Mouse (Mus musculus) heart, adult 11 months (tissue): ENCODE measurements around the gene Scaf11.
A peak's percentile ranks its signal among the peaks of the same experiment; 100 is the strongest.

Source experiments
- DNase-seq: peaks from one replicate; pipeline ENCODE4 v3.0.0; 2022

Scaf11 gene

DNA sequence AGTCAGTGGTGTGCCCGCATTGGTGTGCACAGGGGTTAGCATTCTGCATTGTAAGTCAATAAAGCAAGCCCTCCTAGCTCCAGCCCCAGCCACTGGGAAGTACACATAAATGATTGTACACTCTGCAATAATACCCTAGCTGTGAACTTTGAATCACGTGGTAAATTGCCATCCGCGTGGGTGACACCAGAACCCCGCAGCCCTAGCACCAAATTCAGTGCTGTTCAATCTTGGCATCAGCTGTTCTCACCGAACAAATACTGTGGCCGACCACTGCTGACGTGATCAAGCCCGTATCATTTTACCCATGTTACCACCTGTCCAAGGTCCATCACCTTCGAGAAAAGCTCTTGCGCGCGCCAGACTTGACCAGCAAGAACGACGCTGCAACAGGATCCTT lies 3.2 kb upstream of the Scaf11 start:
- DNase-seq: peak; percentile 83

DNA sequence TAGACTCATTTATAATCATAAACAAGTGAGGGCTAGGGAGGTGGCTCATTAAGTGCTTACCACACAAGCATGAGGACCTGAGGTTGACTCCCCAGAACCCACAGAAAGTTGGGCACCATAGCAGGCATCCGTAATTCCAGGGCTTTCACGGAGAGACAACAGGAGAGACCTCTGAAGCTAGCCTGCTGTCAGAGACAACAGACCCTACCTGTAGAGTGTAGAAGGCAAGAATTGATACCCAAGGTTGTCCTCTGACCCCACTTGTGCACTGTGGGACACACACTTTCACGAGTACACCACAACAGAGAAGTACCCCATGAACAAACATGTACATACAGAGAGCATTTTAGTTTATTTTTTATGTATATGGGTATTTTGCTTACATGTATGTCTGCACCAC lies 2.0 kb upstream of the Scaf11 start:
- peak; percentile 87 for DNase-seq

DNA sequence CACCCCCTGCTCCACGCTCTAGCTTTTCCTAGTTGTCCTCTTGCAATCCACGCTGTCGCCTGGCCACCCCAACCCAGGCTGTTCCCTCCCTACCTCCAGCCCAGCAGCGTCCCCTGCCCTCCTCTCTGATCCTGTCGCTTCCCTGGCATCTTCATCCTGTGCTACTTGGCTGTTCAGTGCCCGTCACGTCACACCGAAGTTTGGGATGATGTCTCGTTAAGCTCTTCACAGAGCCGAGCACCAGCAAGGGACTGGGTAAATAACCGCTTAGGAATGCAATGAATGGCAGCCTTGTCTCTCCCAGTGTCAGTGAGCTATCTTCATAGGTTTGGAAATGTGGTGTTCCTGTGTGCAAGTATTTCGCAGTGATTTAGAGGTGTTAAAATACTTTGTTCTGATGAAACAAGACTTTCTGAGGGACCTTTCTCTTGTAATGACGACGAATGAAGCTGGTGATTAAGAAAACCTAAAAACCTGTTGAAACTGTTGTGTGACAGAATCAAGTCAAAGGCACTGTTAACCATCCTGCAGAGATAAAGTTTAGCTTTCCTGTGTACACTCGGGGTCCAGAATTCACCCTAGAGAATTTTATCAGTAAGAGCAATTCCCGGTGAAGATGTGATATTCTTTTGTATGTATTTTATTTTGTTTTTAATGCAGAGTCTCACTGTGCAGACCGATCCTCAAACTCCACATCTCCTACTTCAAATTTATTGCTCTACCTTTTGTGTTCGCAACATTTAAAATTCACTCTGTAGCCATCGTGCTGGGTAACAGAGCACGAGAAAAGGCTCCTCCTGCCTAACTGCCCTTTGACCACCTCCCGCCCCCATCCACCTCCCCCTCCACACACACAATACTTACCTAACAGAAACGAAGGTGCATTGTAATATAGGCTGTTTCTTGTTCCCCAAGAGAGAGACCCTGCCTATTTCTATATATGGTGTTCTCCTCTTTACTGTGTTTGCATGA lies 1.2 kb upstream of the Scaf11 start:
- peak; percentile 60 for DNase-seq

DNA sequence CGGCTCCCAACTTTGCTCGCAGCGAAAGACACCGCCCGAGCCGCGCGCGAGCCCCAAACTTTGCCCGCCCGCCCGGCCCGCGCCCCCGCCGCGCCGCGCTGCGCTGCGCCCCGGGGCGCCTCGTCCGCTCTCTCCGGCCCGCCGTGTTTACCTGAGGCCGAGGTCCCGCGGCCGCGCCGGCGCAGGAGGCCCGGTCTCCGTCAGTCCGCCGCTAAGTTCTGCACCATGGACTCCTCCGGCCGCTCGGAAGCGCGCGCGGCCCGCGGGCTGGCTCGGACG lies 253 bp downstream of the Scaf11 start:
- no peak for DNase-seq

DNA sequence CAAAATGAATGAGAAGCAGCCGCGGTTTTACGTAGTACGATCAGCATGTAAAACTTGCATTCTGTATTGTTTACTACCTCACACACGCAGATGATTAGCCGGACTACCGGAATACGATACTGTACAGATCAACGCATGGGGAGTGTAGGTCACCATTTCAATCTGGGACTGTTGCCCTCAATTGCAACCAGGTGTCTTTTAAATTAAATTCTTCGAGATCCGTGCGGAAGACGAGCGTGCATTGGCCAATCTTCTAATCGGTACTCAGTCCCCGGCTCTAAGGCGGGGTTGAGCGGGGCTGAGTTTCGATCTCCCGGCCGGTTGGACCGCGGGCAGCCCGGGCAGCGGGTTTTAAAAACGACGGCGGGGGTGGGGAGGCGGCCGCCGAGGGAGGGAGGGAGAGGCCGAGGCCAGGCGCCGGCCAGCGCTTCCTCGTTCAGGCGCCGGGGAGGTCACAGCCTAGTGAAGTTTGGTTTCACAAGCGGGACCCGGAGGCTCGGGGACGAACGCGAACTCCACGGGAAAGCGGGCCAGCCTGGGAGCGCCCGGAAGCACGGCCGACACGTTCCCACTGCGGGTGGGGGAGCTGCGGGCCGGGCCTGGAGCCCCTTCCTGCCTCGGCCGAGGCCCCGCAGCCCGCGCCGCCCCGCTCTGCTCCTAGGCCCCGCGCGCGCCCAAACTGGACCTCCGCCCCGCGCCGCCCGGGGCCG lies 747 bp downstream of the Scaf11 start:
- peak; percentile 98 for DNase-seq

DNA sequence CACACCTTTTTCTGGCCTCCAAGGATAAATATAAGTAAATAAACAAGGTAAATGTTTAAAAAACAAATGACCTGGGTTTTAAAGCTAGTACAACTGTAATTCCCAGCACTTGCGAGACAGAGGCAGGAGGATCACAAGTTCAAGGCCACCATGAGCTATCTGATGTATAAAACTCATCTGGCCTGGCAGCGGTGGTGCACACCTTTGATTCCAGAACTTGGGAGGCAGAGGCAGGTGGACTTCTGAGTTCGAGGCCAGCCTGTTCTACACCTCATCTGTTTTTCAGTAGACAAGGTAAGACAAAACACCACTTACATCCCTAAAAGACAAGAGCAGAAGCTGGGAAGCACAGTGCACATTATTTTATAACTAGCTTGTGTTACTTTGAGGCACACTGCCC lies 2.4 kb downstream of the Scaf11 start:
- DNase-seq: peak; percentile 73

DNA sequence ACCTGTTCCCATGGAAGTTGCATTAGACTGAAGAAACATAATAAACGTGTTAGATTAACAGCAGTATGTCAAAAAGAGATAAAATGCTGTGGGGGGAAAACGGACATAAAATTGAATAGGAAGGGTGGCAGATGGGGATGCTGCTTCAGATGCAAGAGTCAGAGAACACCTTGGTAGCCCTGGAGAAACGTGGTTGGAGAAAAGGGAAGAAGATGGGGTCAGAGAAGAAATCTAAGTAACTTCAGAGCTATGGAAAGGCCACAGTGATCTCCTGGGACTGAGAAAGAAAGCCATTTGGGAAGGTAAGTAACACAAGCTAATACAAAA lies 3.3 kb downstream of the Scaf11 start:
- no peak for DNase-seq

DNA sequence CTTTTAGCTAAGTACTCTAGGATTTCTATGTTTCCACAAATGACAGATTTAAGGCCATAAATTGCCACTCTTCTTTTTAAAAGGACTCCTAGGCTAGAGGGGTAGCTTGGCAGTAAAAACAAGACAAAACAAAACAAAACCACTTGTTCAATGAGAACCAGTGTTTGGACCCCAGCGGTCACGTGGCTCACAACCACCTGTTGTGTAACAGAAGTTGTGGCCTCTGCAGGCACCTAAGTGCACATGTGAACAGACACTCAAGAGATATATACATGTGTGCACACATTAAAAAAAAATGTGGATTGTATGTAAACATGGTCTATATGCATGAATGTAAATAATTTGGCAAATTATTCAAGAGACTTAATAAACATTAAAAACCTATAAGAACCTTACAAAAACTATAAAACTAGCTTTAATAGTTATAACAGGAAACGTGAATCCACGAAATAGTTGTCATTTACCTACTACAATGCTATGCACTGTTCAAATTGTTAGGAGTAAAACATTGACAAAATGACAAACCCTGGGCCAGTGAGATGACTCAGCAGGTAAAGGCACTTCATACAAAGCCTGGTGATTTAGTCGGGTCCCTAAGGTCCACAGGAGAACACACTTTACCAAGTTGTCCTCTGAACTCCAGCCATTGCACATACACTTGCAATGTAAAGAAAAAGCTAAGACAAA lies 3.8 kb downstream of the Scaf11 start:
- DNase-seq: peak; percentile 74

DNA sequence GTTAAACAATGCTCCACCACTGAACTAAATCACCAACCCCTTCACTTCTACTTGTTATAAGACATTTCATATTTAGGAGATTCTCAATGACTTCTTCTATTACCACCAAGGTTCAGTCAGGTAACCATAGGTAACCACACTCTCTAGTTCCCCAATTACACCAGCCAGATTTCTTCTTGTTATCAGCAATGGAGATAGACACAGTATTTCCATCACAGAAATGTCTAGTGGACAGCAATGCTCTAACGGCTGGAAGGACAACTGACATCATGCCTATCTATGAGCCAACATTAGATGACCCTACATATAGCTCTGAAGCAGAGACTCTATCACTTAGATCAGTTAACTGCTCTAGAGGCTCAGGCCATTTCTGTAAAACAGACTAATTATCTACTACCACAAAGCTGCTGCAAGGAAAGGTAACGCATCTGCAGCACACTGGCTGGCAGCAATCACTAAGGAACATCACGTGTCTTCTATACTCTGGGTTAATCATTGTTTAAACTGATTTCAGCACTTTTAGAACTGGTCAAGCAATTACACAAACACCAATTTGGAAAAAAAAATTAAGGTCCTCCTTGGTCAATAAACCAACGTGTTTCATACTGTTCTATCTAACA lies 4.9 kb downstream of the Scaf11 start:
- peak; percentile 5 for DNase-seq

DNA sequence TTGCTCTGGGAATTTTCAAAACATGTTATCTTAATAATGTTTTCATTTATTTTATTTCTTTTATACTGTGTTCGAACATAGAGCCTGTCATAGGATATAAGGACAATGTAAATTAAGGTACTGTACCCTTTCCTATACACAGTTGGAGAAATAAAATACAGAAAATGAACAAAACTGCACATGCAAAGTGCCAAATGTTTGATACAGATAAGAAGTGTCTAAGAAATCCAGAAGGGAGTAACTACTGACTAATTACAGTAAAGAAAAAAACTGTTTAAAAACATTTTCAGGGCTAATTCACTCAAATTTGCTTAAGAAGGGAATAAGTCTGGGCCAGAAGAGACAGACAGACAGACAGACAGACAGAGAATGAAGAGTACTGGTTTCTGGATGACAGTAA lies 7.3 kb downstream of the Scaf11 start:
- DNase-seq: no peak

DNA sequence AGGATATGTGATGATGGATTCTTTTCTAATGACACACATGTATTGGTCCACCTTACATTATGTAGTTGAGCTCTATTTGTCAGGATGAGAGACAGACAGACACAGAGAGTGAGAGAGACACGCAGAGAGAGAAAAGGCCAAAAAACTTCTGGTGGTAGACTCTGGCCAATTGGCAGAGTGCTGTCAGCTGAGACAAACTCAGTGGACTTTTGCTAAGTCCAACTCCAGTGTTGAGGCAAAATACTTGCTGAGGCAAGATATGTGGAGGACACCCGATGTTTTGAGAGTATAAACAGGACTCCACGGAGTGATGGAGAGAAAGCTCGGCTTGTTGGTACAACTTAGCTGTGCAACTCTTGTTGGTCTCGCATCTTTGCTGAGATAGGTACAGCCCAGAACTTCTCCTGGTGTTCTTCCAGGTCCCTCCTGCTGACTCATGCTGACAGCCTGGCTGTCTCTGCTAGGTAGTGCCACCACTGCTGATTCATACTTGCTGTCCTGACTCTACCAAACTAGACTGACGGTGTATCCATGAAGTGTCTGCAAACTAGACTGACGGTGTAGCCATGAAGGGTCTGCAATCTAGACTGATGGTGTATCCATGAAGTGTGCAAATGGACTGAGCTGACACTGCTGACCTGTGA lies 11.9 kb downstream of the Scaf11 start:
- DNase-seq: peak; percentile 88

DNA sequence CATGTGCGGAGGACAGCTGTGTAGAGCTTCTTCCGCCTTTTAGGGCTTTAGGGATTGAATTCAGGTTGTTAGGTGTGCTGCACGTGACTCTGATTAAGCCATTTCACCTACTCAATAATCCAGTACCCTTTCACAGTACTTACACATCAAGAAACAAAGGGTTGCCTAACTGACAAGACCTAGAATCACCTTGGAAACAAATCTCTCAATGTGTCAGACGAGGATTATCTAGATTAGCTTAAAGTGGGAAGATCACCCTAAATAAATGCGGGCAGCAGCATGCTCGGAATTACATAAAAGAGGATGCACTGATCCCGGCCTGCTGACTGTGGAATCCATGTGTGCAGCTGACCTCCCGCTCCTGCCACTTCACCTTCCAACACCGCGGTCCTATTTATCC lies 13.9 kb downstream of the Scaf11 start:
- peak; percentile 56 for DNase-seq

DNA sequence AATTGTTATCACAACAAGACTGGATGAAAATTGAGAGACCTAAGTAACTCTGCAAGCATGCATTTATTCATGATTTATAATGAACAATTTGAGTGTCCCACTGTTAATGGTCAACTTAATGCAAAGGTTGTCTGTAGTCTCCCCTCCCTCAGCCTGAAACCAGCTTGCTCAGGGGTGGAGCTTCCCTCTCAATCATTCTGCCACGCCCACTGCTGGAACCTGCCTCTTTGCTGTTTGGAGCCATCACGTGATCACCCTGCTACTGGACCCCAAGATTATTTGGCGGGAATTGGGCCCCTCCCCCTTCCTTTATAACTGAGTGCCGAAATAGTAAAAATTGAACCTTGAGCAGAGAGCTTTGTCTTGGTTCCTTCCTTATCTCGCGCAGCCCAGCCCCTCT lies 19.2 kb downstream of the Scaf11 start:
- peak; percentile 79 for DNase-seq

DNA sequence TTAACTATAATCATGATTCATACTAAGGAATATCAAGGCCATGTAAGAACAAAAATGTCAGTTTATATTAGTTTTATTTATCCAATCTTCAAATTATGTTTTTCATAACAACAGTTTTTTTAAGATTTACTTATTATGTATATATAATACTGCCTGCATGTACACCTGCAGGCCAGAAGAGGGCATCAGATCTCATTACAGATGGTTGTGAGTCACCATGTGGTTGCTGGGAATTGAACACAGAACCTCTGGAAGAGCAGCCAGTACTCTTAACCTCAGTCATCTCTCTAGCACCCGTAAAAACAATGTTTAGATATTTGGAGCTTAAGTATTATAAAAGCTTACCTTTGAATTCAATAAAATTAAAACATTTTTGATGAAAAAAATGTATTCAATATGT lies 26.4 kb downstream of the Scaf11 start:
- DNase-seq: peak; percentile 25

DNA sequence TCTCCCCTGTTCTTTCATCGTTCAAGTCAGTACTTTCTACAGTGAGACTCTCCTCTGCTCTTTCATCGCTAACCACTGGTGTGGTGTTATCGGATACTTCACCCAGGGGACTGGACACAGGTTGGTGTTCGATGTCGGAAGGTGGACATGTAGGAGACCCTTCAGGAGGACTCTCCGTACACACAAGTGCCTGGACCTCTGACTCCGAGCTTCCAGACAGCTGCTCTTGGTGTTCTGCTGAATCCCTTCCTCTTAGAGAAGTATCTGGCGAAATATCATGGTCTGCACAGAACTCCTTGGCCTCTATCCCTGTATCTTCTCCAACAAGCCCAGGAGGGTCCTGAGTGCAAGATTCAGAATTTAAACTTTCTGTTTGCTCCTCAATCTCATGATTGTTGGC lies 40.7 kb downstream of the Scaf11 start:
- peak; percentile 81 for DNase-seq

DNA sequence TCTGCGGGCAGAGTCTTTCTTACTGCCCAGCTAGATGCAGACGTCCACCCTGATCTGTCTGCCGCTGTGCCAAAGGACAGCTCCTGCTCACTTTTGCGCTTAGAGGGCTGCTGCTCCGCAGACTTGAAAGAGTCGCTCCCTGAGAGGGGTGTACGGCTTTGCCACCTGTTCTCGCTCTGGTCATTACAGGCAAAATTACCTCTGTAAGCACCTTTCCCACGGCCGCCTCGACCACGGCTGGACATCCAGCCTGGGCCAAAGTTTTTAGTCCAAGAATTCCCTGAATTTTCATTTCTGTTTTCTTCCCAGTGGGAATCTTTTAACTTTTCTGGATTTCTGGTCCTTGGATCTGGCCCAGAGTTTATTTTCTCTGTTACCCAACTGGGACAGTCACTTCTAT lies 42.5 kb downstream of the Scaf11 start:
- DNase-seq: peak; percentile 92

DNA sequence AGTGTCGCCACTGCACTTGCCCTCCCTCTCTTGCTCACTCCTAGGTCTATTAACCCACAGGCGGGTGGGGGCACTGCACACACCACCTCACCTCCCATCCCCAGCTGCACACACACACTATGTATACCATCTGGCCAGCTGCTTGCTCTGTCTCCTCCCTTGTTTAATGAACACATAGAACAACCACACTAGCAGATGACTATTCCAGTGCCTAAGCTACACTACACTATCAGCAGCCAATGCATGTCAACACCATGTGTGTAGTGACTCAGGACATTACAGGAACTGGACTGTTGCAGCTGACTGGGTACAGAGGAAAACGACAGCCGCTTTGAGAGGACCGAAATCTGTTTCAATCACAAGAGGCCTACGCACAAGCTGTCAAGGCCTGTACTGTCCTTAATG lies 51.9 kb downstream of the Scaf11 start:
- no peak for DNase-seq

DNA sequence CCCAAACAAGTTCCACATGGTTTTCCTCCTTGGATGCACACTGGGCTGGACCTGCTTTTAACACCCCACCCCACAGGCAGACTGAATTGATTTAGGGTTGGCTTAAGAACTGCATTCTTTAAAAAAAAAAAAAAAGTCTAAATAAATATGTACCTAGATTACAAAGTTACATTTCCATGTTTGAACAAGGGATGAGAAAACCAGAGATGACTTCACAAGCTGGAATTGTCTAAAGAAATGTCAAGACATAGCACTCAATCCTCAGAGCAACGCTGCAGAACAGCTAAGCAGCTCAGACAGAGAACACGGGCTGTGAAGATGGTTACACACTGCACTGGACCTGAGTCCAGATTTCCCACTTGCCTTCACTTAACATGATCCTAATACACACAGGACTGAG lies 53.5 kb downstream of the Scaf11 start:
- no peak for DNase-seq

DNA sequence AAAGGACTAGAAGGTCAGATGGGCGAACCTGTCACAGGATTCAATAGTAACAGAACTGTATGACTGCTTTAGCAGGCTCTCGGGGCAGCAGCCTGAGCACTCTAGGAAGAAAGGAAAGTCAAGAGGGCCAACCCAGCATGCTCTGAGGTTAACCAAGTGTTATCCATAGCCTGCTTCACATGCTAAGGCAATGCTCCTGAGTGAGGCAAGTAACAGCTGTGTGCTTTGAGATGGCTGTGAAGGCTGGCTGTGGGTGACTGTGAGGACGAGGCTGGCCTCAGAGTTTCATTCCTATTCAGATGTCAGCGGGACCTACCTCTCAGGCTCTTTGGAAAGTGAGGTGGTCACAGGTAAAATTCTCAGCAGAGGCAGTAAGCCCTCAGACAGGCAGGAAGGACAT lies 54.4 kb downstream of the Scaf11 start:
- DNase-seq: no peak

DNA sequence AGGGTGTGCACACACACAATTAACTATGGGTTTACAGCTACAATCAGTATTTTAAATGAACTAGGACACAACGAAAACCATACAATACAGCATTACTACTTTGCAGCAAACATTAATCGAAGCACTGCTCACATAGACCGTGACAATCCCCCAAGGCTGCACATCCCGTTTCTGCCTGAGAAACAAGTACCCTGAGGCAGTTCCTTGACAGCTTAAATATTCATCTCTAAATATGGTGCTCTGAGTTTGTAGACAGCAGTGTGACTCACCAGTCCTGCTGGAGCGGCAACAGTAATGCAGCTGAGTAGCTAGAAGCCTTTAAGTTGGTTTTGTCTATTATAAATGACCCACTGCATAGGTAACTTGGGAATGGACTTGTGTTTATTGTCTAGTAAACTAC lies 55.1 kb downstream of the Scaf11 start:
- peak; percentile 34 for DNase-seq

DNA sequence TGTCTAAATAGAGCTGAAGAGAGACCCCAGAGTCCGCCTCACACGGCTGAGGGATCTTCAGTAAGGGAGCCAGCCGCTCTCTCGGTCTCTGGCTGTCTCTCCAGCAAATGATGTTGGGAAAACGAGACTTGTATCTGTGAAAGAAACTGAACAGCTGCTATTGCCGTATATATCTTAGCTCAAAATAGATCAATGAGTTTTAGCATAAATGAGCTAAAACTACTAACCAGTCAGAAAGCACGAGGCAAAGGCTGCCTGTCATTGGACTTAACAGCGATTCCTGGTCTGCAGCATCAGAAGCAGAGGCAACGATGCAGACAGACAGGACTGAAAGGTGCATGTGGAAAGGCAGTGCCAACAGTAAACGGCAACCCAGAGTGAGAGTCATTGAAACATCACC lies 62.3 kb downstream of the Scaf11 start:
- DNase-seq: peak; percentile 9

DNA sequence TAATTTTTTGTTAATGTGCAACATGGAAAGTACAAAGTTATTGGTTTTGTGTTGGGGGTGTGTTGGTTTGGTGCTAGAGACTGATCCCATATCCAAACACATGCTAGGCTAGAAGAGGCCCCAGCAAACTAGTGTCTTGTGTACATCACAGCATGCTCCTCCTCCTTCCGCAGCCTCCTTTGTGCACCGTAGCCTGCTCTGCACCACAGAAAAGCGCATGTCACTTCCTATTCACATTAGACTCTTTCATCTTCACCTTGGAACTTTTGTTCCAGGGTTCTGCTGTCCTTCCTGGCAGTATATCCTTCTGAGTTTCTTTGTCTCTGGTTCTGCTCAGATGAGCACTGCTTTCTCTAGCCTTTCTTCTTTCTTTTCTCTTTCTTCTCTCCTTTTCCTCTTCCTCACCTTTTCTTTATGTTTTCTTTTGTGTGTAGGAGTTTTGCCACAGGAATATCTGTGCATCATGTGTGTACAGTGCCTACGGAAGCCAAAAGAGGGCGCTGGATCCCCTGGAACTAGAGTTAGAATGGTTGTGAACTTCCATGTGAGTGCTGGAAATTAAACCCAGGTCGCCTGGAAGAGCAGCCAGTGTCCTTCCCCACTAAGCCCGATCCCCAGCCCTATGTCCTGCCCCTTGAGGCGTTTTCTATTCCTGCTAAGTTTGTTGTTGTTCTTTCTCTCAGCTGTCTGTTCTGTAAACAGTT lies 63.9 kb downstream of the Scaf11 start:
- DNase-seq: peak; percentile 36
